Mouse (Mus musculus) midbrain, embryonic 13.5 days (tissue): Measurements from ENCODE around the gene Tcte1. TPM values are rescaled to one million over a fixed set of nuclear protein-coding genes. Genes with fewer than 3 reads are reported as not detected.

Source experiments
- ATAC-seq: fragments of 200-750 bp; cut with Nextera tagmentation; 2 replicates; pipeline ENCODE4 v1.8.0; 2017; ENCODE audit warnings: mild to moderate bottlenecking, moderate TSS enrichment, moderate library complexity
- H3K27ac ChIP-seq: fragments of 300-500 bp; sonication (generic); 2 replicates; pipeline ENCODE4 v1.5.1; 2015; ENCODE audit warnings: inconsistent platforms, mild to moderate bottlenecking, moderate library complexity
- H3K27me3 ChIP-seq: fragments of 300-500 bp; sonication (generic); 2 replicates; pipeline ENCODE4 v1.6.1; 2015; ENCODE audit warnings: mild to moderate bottlenecking, inconsistent platforms
- H3K36me3 ChIP-seq: fragments of 300-500 bp; sonication (generic); 2 replicates; pipeline ENCODE4 v1.6.1; 2015; ENCODE audit warnings: mild to moderate bottlenecking, inconsistent platforms
- H3K4me1 ChIP-seq: fragments of 300-500 bp; sonication (generic); replicated peaks from 2 replicates; pipeline ENCODE4 v1.6.1; 2015; ENCODE audit warnings: inconsistent platforms
- H3K4me2 ChIP-seq: fragments of 300-500 bp; sonication (generic); replicated peaks from 2 replicates; pipeline ENCODE4 v1.6.1; 2015; ENCODE audit warnings: moderate library complexity, mild to moderate bottlenecking, inconsistent platforms
- H3K4me3 ChIP-seq: fragments of 300-500 bp; sonication (generic); replicated peaks from 2 replicates; pipeline ENCODE4 v1.5.1; 2015; ENCODE audit warnings: mild to moderate bottlenecking, inconsistent platforms
- H3K9ac ChIP-seq: fragments of 300-500 bp; sonication (generic); replicated peaks from 2 replicates; pipeline ENCODE4 v1.6.1; 2015; ENCODE audit warnings: mild to moderate bottlenecking, inconsistent platforms
- H3K9me3 ChIP-seq: fragments of 300-500 bp; sonication (generic); 2 replicates; pipeline ENCODE4 v1.6.1; 2016; ENCODE audit warnings: mild to moderate bottlenecking, inconsistent platforms
- WGBS: fragments of 180-500 bp; shearing (Covaris S2); methylation state at CpG from one replicate; pipeline ENCODE4 v1.1.7; 2015; 5-methylcytosine and 5-hydroxymethylcytosine counted together
- polyA plus RNA-seq: library from polyadenylated mRNA; unstranded; fragments of >200 nt; fragmentation: Nextera tagmentation; extraction: Ambion mirVana; gene quantifications from 2 replicates; pipeline ENCODE4 v1.2.1, GENCODE M21; 2015

Tcte1 gene
- polyA plus RNA-seq, 1 experiment from 2014 or later = 2.6 TPM

DNA sequence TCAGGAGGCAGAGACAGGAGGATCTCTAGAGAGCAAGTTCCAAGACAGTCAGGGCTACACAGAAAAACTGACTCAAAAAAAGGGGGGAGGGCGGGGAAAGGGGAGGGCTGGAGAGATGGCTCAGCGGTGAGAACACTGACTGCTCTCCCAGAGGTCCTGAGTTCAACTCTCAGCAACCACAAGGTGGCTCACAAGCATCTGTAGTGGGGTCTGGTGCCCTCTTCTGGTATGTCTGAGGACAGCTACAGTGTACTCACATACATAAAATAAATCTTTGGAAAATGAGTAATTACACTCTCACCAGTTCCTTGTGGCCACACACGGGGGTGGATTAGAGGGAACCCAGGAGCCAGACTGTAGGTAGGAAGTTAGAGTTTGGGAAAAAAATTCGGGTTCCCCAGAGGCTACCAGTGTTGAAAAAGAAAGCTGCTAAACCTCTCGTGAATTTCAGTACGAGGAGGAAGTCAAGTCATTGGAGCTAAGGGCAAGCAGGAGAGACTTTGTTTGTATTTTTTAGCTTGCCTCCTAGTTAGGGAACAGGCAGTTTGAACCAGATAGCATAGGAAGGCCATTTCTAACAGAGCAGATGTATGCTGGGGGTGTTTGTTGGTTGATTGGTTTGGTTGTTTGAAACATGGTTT is 59.6 kb downstream of the Tcte1 start:
- H3K4me1 ChIP-seq = peaks cover 21% of the 10 kb centered on the region
- H3K27me3 ChIP-seq = no peaks in the 10 kb centered on the region
- no peak overlapping the region for H3K4me3 ChIP-seq
- H3K9ac ChIP-seq = no peak overlapping the region
- H3K9me3 ChIP-seq = no peaks in the 10 kb centered on the region; the same call in 1 of the 2 replicates
- no peak overlapping the region for H3K27ac ChIP-seq
- ATAC-seq = no peak
- no peak overlapping the region for H3K4me2 ChIP-seq
- WGBS = 77% methylated on average over 6 of the region's 6 CpGs
- no peaks in the 10 kb centered on the region; the same call in 1 of the 2 replicates for H3K36me3 ChIP-seq

DNA sequence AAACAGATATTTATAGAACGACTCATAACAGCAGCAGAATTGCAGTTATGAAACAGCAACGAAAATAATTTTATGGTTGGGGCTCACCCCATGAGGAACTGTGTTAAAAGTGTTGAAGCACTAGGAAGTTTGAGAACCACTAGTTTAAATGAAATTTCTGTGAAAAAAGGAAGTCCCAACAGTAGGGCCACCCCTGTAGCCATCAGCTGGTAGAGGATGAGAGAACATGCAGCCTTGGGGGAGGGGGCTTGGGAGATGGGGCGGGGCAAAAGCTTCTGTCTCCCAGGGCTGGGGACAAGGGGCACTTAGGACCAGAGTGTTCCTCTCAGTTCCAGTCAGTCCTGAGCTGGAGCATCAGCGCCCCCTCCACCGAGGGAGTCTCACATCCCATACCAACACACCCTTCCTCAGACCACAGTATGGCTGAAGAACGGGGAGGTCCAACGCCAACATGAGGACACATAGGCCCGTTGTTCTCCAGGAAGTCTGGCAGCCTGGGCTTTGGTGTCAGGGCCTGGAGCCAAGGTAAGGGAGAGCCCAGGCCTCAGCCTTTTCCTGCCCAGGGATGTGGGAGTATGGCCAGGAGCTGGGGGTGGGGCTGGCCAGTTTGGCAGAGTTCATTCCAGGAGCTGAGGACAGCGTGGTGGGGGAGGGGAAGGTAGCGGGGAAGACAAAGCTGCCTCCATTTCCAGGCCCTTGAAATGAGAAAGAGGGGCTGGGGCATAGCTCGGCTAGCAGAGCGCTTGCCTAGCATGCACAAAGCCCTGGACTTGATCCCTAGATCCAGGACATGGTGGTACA is 61.1 kb downstream of the Tcte1 start:
- Histone ChIP-seq H3K4me2 (no peak overlapping the region), H3K4me1 (peaks cover 21% of the 10 kb centered on the region), H3K36me3 (no peaks in the 10 kb centered on the region; the same call in 1 of the 2 replicates), H3K27ac (peak overlapping the region; percentile 71), H3K4me3 (no peak overlapping the region), H3K9me3 (no peaks in the 10 kb centered on the region; the same call in 1 of the 2 replicates), H3K27me3 (no peaks in the 10 kb centered on the region), H3K9ac (peak overlapping the region; percentile 41; the same call in 1 of the 2 replicates)
- WGBS = 36% methylated on average over 12 of the region's 12 CpGs
- ATAC-seq = peak; percentile 59

DNA sequence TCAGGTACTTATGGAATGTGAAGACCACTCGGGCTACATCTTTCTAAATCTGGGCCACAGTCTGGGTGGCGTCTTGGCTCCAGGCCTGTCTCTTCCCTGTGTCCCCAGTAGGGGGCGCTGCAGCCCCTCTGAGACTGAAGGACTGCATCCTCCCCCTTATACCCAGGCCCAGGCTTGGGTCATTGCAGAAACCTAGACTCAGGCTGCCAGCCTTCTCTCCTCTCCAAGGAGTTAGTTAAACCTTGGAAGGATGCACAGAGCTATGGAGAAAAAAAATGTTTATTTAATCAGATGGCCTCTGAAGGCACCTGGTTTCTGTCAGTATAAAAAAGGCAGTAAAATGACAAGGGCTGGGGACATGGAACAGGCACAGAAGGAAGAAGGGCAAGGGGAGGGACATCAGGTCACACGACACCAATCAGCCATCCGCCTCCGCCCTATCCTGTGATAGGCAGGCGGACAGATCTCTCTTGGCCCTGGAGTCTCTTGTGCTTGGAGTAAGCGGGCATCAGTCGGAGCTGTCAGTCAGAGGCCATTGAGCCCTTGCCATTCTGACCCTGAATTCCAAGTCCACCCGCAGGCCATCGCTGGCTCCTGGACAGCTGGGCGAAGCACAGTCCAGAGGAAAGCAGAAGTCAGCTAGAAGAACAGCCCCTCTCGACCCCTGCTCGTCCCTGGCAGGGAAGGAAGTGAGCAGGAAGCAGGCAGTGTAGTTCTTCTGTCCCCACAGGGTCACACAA is 61.9 kb downstream of the Tcte1 start:
- no peak overlapping the region for H3K4me2 ChIP-seq
- WGBS = 15% methylated on average over 14 of the region's 14 CpGs
- H3K4me1 ChIP-seq = peaks cover 21% of the 10 kb centered on the region
- no peaks in the 10 kb centered on the region; the same call in 1 of the 2 replicates for H3K9me3 ChIP-seq
- H3K9ac ChIP-seq = peak overlapping the region; percentile 41; the same call in 1 of the 2 replicates
- H3K36me3 ChIP-seq = no peaks in the 10 kb centered on the region; the same call in 1 of the 2 replicates
- H3K4me3 ChIP-seq = no peak overlapping the region
- peak overlapping the region; percentile 71 for H3K27ac ChIP-seq
- peak; percentile 62 for ATAC-seq
- H3K27me3 ChIP-seq = no peaks in the 10 kb centered on the region

DNA sequence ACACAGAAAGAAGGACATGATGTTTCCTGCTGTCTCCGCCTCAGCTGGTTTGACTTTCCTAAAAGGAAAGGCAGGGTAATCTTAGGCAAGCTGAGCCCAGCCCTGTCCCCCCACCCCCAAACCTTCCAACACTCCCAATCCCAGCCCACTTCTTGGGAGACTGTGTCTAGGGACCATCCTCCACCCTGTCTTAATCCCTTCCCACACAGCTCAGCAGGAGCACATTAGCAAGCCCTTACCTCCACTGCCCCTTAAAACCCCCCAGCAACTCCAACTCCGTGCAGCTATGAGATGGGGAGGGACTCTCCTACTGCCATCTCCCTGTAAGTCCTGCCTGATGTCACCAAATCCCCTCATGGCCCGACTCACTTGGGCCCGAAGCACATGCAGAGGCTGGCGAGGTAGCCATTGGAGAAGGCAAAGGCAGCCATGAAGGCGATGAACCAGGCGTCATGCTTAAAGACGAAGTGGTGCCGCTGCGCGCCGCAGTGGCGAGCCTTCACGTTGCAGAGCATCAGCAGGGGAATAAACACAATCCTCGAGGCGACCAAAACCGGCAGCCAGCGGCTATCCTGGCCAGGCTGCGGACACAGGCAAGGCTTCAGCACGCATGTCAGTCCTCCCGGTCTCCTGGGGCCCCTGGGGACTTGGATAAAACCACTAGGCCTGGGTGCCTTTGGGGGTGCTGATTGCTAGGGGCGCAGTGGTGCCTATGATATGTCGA is 62.7 kb downstream of the Tcte1 start:
- 64% methylated on average over 23 of the region's 23 CpGs for WGBS
- H3K9ac ChIP-seq = no peak overlapping the region
- no peak for ATAC-seq

DNA sequence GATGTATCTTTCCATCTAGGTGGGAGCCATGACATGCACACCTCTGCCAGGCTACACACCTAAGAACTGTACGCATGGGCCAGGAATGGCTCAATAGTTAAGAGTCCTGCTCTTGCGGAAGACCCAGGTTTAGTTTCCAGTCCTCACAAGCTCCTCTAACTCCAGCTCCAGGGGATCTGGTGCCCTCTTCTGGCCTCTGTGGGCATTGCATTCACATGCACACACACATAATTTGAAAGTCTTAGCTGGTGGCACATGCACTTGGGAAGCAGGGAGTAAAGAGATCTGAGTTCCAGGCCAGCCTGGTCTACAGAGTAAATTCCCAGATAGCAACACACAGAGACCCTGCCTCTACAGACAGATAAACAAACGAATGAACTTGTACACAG is 63.2 kb downstream of the Tcte1 start:
- Histone ChIP-seq H3K9me3 (no peaks in the 10 kb centered on the region; the same call in 1 of the 2 replicates), H3K27me3 (no peaks in the 10 kb centered on the region), H3K4me2 (no peak overlapping the region), H3K27ac (no peak overlapping the region), H3K9ac (no peak overlapping the region), H3K4me3 (no peak overlapping the region), H3K36me3 (no peaks in the 10 kb centered on the region; the same call in 1 of the 2 replicates), H3K4me1 (peaks cover 21% of the 10 kb centered on the region)
- no peak for ATAC-seq
- WGBS = 97% methylated on average over 3 of the region's 3 CpGs

More for the DNA sequence above, 62.7 kb downstream of the Tcte1 start:
- Histone ChIP-seq H3K4me1 (peaks cover 21% of the 10 kb centered on the region), H3K4me3 (no peak overlapping the region), H3K36me3 (no peaks in the 10 kb centered on the region; the same call in 1 of the 2 replicates), H3K27ac (peak overlapping the region; percentile 35; the same call in 1 of the 2 replicates), H3K4me2 (no peak overlapping the region), H3K9me3 (no peaks in the 10 kb centered on the region; the same call in 1 of the 2 replicates), H3K27me3 (no peaks in the 10 kb centered on the region)

DNA sequence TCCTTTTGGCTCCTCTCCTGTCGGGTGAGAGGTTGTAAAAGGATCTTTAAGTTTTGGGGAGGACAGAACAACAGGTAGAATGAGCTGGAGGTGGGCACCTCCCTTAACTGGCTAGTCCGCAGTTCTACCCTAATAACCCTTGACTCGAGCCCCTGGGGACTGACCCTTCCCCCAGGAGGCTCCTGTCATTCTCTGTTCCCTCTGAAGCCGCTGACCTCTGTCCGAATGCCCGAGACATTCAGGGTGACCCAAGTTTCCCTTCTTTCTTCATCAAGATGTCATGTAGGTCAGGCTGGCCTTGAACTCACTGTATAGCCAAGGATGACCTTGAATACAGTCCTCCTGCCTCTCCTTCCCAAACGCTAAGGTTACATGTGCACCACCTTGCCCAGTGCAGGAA is 65.1 kb downstream of the Tcte1 start:
- Histone ChIP-seq H3K9me3 (no peaks in the 10 kb centered on the region; the same call in 1 of the 2 replicates), H3K4me1 (peaks cover 37% of the 10 kb centered on the region), H3K36me3 (no peaks in the 10 kb centered on the region; the same call in 1 of the 2 replicates), H3K27me3 (peaks cover 11% of the 10 kb centered on the region), H3K9ac (no peak overlapping the region), H3K4me3 (no peak overlapping the region), H3K4me2 (no peak overlapping the region), H3K27ac (no peak overlapping the region)
- no peak for ATAC-seq
- 96% methylated on average over 7 of the region's 7 CpGs for WGBS

DNA sequence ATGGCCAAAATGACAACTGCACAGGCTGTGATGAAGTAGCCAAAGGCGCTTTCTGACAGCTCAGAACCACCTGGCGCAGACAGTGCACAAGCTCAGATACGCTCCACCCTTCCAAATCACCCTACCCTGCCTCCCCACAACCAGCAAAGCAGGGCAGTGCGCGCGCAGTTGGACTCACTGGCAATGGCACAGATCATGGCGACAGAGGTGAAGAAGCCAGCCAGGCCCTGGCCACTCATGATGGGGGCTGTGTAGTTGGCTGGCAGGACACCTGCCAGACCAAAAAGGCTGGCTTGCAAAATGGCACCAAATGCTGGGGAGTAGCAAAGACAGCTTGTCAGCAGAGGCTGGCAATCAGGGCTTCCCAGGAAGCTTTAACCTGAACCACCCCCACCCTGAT is 66.0 kb downstream of the Tcte1 start:
- Histone ChIP-seq H3K27ac (no peak overlapping the region), H3K9me3 (no peaks in the 10 kb centered on the region; the same call in 1 of the 2 replicates), H3K4me2 (no peak overlapping the region), H3K36me3 (no peaks in the 10 kb centered on the region; the same call in 1 of the 2 replicates), H3K9ac (no peak overlapping the region), H3K4me3 (no peak overlapping the region), H3K27me3 (peaks cover 19% of the 10 kb centered on the region), H3K4me1 (peaks cover 38% of the 10 kb centered on the region)
- WGBS = 97% methylated on average over 7 of the region's 7 CpGs
- no peak for ATAC-seq

DNA sequence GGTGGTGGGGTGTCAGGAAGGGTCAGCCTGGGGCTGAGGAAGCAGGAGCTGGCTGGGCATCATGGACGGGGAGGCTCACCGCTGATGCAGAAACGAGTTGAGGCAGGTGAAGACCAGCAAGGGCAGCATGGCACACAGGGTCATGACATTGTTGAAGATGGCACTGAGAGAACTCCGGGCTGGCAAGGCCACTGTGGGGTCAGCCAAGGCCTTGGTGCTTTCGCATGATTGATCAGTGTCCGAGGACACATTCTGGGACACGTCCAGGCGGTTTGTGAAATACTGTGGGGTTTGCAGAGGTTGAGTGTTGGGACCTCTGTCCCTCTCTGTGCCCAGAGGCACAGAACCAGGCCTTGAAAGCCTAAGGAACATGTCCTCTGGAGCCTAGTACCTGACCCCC is 66.6 kb downstream of the Tcte1 start:
- Histone ChIP-seq H3K4me2 (no peak overlapping the region), H3K4me1 (peaks cover 38% of the 10 kb centered on the region), H3K36me3 (no peaks in the 10 kb centered on the region; the same call in 1 of the 2 replicates), H3K9ac (no peak overlapping the region), H3K9me3 (no peaks in the 10 kb centered on the region; the same call in 1 of the 2 replicates), H3K4me3 (no peak overlapping the region), H3K27me3 (peaks cover 25% of the 10 kb centered on the region), H3K27ac (no peak overlapping the region)
- no peak for ATAC-seq
- 95% methylated on average over 8 of the region's 8 CpGs for WGBS

DNA sequence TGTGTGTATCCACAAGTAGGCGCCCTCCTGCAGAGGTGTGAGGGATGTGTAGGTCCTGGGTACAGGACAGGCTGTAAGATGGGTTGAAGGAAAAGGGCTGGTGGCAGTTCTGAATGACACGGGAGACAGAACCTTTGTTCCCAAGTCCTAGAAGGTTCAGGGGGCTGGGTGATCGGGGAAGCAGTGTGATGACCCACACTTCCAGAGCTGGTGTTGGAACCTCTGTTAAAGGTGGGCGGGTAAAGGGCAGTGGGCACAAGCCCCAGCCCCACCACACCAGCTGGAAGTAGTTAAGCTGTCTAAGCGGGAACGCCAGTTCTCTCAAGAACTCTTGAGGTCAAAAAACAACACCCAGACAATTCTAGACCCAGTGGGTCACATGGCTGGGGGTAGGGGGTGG is 67.2 kb downstream of the Tcte1 start:
- WGBS = 85% methylated on average over 6 of the region's 6 CpGs
- ATAC-seq = no peak
- Histone ChIP-seq H3K9me3 (no peaks in the 10 kb centered on the region; the same call in 1 of the 2 replicates), H3K4me1 (peaks cover 38% of the 10 kb centered on the region), H3K36me3 (no peaks in the 10 kb centered on the region; the same call in 1 of the 2 replicates), H3K9ac (no peak overlapping the region), H3K27ac (no peak overlapping the region), H3K4me2 (no peak overlapping the region), H3K4me3 (no peak overlapping the region), H3K27me3 (peaks cover 30% of the 10 kb centered on the region)

DNA sequence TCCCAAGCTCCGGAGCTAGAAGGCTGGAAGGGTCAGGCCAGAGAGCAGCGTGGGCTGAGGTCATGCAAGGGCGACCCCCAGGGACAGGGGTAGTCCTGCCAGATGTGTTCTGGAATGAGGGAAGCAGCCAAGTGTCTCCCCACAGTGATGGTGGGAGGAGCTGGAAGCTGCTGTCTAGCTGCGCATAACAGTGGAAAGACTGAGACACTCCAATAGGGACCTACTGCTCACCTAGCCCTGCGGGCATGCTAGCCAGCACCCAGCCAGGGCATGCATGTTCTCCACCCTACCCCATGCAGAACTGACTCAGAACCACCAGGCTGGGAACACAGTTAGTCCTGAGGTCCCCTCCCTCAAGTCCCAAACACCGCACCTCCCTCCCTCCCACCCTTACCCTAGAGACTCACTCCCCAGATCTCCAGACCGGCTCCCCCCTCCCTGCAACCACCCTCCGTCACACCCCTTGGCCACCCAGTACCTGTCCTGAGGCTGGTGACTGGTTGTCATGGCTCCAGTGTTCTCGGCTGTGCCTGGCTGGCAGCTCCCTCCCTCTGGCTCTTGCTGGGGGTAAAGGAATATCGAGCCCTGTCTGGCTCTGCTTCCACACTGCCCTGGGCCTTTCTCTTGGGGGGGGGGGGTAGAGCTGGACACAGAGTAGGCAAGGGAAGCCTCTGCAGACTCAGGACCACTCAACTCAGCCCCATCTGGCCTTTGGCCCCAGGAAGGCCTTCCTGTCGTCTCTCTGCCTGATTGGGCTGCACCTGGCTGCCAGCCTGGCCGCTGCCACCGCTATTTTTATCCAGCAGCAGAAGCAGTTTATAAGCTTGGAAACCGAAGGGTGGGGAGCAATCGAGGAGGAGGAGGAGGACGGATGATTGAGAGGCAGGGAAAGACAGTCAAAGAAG is 68.7 kb downstream of the Tcte1 start:
- no peak overlapping the region for H3K4me2 ChIP-seq
- no peak for ATAC-seq
- peak overlapping the region; percentile 44; the same call in 1 of the 2 replicates for H3K9ac ChIP-seq

More for the DNA sequence above, 68.7 kb downstream of the Tcte1 start:
- H3K27ac ChIP-seq = no peak overlapping the region
- no peaks in the 10 kb centered on the region for H3K36me3 ChIP-seq
- peaks cover 34% of the 10 kb centered on the region for H3K27me3 ChIP-seq
- H3K9me3 ChIP-seq = no peaks in the 10 kb centered on the region
- no peak overlapping the region for H3K4me3 ChIP-seq
- H3K4me1 ChIP-seq = peaks cover 45% of the 10 kb centered on the region
- WGBS = 54% methylated on average over 16 of the region's 16 CpGs
